Mouse (Mus musculus) c-Kit-positive CD71-negative TER-119-negative erythroid progenitor cells, embryonic 14.5 days (primary cell): ENCODE measurements at regions not wholly inside any gene's neighbourhood (a gene's known extent, or its start where the extent isn't known, plus 50 kb on each side); places are given as distances from the start of the nearest gene placed in this dataset.
A peak's percentile ranks its signal among the peaks of the same experiment; 100 is the strongest.

ENCODE experiments used
- DNase-seq: peaks from one replicate; pipeline ENCODE4 v3.0.0-alpha.2; 2013; ENCODE audit warnings: low read depth

DNA sequence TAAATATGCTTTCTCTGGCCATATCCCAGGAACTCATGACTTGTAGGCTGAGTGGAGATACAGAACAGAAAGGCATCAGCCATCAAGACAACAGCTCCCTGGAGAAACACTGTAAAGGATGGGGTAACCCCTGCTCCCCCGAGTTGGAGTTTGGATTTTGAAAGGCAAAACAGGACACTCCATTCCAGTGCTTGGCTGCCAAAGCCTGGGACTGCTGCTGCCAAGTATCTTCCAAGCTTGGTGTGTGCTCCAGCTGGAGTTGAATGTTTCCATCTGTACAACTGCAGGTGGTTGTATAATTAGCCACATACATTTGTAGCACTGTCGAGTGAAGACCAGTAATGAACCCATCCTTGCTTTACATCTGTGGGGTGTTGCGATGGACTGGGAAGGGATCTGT lies 62.1 kb downstream of the 4933412E24Rik start:
- no peak for DNase-seq

DNA sequence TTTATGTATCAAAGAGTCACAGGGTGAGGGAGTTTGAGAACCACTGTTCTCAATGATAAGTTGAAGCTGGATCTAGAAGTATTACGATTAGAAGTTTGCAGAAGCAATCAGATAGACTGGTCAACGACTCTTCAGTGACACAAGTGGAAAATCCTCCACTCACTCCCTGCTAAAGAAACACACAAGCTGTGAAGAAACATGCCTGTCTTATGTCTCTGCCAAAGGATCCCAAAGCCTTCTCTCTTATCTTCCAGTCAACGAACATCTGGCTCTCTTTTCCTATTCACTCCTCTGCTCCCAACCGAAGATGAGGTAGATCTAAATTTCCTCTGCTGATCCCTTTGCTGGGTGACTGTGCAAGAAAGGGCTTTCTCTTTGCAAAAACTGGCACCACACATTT lies 62.6 kb downstream of the 4933412E24Rik start:
- DNase-seq, result no peak

DNA sequence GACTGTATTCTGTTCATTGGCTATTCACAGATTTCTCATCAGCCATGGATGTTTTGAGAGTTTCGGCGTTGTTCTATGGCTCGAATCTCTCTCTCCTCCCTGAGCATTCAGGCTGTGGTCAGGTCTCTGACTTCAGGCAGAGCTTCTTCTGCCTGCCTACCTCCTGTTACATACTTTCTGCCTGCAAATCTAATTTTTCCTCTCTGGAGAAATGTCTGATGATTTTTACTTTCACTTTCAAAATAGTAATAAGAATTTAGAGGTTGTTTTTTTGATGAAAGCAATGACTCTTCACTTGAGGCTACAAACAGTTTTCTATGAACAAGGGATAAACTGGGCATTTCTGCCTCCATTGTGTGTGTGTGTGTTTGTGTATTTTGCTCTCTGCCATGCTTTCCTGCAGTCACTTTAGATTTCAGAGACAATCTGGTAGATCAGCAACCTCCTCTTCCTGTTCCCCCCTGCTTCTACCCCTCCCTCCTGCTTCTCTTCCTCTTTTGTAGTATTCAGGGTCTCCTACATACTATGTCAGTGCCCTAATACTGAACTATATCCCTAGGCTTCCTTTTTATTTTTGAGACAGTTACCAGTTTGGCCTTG lies 65.7 kb downstream of the 4933412E24Rik start:
- peak; percentile 5 for DNase-seq

DNA sequence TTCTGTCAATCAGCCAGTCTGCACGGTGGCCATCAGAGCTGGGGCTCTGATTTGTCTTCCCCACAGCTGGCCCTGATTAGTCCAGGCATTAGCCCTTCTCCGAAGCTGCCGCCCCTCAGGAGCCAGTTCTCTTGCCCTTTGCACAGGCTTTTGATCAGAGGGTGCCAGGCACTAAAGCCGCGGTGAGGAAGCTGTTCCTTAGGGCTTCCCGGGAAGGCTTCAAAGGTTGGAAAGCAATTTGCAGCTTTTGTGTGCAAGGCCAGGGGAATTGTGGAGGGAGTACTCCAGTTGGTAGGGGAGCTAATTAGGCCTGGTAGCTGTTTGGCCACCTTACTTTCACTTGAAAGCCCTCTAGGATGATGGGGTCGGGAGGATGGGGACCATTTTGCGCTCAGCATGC lies 71.2 kb downstream of the 4933412E24Rik start:
- DNase-seq, result no peak

DNA sequence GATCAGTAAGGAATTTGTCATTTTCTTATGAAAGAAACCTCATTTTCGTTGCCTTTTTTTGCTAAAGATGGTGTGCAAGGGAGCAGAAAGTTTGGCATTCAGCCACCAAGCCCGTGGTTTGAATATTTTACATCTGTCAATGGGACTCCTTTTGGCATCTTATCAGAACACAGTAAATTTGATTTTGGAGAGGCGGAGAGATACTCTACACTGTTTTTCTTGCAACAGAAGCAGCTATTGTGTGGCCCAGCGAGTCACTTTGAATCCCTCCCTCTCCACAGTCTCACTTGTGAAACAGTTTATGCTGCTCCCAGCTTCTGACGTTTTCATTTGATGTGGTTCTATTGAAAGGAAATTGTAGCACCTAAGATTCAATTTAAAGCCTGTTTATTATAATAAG lies 79.9 kb downstream of the 4933412E24Rik start:
- DNase-seq, result no peak

DNA sequence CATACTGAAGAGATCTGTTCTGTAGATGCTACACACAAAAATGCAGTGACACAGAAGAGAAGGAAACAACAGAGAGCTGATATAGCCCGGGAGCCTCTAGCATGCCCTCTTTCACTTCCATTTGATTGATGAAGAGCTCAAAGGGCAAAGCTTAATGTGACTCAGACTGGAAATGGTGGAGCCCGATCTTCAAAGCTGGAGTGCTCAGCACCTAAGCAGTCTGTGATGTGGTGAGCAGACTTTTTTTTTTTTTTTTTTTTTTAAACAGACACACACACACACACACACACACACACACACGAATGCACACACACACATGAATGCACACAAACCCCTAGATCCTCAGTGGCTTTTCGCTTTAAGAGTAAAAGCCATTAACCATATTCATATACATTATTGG lies 102.6 kb downstream of the 4933412E24Rik start:
- no peak for DNase-seq

DNA sequence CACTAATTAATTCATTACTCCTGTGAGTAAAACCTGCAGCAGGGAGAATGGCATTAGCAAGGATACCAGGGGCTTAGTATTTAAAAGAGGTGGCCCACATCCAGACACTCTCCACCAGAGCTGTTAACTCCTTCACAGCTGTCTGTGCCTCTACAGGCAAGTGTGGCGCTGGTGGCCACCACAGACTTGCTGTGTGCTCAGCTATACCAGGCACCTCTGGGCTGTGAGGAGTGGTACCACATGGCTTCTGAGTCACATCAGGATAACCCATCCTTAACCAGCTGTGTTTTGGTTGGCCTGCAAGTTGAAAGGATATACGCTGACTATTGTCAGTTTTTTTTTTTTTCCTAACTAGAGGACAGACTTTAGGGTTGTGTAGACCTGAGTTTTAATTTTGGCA lies 108.1 kb downstream of the 4933412E24Rik start:
- DNase-seq, result no peak

DNA sequence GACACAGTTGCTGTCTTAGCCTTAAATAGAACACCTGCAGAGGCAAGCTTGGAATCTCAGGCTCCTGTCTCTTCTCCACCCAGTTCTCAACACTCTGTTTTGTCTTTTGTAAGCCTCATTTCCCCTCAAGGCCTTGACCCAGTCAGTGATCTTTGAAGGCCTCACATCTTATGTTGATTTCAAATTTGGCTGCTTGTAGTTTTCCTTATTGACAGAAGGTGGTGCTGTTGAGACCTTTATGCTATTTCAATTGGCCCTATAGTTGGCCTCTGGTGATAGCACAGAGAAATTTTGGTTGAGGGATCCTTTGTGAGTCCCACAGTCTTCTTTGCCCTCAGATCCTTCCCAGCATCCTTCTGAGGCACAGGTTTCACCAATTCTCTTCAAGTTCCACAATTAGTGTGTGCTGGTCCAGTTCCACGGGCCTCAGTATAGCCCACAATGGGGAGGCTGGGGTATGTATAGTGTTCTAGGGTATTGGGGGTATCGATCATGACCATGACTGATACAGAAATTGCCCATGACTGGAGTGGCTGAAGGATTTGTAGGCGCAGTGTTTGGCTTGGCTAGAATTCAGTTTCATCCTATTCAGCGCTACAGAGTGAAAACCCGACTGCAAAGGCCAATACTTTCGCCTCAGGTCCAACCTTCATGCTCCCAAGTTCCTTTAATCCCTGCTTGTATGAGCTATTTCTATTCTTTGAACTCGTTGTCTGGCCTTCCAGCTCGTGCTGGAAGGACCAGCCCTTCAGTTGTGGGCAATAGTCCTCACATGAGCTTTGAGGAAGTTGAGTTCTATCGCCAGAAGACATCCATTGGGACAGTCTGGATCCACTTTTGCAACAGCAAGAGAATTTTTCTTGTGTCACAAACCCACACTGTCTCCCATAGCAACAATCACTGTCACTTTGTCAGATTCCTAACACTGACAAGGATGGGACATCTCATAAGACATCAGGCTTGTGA lies 110.3 kb downstream of the 4933412E24Rik start:
- DNase-seq, result peak; percentile 14

DNA sequence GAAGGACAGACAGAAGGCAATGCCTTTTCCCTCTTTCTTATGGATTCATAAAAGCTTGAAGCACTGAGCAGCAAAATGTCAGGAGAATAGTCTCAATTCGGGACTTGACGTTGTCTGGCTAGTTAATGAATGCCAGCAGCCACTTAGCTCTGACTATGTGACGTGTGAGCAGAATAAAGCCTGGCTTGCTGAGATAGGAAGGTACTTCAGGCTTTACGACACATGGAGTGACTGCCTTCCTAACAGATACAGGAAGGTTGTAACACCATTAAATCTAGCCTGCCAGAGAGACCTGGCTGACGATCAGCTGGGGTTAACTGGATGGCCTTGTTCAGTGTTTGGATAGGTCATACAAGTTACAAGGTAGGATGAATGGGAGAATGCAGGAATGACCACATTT lies 111.7 kb downstream of the 4933412E24Rik start:
- DNase-seq, result no peak

DNA sequence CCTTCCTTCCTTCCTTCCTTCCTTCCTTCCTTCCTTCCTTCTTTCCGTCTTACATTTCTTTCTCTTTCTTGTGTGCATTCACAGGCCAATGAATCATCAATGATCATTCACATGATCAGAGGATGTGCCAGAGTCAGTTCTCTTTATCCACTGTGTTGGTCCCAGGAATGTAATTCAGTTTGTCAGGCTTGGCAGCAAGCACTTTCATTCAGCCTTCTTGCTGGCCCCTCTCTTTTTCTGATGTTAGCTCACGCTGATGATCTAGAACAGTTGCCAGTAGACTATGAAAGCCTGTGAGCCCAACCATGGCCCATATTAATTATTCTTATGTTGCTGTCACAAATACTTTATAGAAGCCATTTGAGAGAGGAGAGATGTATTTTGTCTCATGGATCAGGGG lies 127.4 kb downstream of the 4933412E24Rik start:
- no peak for DNase-seq

DNA sequence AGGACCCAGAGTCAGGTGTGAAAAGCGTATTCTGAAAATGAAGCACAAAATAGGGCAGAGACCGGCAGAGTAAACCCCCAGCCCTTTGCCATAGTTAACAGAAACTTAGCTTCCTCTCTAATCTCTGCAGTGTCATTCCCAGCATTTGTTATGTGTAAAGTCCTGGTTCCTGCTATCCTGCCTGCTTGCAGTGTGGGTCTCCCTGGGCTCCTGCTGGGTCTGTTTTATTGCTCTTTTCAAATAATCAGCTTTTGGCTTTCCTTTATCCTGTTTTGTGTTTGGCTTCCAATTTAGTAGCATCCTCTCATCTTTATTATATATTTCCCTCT lies 128.3 kb downstream of the 4933412E24Rik start:
- DNase-seq, result no peak

DNA sequence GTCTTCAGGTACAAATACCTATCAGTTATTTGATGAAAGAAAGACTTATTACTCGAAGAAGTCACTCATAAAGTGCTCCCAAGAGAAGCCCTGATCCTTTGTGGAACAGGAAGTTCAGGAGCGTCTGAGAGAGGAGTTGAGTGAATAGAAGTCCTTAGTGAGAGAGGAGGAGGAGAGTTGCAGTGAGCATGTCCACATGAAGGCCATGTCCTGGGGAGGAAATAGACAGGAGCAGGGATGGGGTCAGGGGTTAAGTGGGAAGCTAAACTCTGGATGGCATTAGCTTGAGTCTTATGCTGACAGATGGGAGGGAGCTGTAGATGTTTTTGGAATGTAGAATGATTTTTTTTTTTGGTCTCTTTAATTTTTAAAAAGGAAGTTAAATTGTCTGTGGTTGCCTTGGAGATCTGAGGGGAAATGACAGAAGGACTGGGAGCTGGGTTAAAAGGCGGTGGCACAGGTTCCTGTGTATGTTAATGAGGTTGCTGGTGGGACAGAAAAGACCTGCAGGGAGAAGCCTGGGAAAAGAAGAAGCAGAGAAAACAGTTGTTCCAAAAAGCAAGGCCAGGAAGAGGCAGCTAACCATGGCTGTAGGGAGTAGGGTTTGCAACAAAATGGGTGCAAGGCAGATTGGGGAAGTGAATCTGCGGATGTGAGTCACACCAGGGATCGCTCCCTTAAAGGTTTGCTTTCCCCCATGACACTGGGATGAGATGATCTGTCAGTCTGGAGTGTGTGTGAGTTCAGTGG lies 128.9 kb downstream of the 4933412E24Rik start:
- no peak for DNase-seq

DNA sequence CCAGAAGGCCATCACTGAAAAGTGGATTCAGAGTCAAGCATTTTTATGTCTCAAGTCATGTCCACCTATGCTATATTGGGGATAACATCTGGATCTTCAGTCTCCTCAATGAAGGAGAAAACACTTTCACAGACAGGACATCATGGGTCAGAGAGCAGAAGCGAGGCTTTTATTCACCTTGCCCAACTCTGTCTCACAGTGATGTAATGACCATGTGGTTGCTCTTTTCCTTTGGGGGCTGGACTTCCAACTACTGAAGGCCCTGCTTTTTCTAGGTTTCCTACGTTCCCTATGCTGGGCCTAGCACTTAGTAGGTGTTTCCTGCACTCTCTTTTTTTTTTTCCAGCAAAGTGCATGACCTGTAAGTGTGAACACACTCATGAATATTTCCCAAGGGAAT lies 130.4 kb downstream of the 4933412E24Rik start:
- no peak for DNase-seq

DNA sequence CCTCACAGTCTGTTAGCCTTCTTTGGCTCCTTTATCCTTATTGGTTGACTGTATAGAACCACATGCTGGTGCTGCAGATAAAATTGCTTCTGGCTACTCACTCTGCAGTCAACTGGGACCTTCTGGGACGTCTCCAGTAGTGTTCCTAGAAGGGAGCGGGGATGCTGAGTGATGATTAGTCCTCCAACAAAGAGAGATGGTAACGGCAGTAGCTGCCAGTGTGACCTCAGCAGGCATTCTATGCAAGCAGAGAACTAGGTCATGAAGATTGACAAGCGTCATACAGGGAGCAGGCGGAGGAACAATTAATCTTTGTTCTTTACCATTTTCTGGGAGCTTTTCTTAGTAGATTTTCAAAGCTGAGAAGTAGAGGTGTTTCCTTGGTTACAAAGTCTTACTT lies 134.0 kb downstream of the 4933412E24Rik start:
- DNase-seq, result no peak

DNA sequence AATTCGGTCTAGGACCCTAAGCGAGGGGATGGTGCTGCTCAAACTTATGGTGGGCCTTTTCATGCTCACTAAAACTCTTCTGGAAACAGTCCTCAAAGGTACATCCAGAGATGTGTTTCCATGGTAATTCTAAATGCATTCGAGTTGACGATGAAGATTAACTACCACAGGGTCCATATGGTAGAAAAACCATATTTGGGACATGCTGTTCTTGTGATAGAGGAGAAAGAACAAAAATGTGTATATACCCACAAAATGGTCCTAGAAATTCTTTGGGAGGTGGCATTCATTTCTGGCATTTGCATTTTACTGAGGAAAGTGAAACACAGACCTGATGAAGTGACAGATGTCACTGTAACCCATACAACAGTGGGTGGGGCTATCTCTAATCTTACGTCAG lies 136.0 kb downstream of the 4933412E24Rik start:
- no peak for DNase-seq

DNA sequence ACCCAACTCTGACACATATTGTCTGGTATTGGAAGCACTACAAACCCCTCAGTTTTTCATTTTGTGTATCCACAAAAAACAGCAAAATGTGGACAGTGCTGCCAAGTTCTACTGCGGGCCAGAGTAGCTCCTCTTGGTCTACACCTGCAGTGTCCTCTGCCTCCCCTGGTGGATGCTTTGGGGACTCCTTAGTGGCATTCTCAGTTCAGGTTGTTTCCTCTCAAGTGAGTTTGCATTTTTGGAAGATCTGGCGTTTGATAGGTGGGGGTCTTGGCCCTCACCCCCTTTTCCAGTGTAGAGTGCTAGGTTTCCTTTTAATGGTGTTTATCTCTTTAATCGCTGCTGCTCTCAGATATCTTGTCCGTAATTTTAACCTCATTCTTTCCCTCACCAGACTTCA lies 137.1 kb downstream of the 4933412E24Rik start:
- DNase-seq, result no peak

DNA sequence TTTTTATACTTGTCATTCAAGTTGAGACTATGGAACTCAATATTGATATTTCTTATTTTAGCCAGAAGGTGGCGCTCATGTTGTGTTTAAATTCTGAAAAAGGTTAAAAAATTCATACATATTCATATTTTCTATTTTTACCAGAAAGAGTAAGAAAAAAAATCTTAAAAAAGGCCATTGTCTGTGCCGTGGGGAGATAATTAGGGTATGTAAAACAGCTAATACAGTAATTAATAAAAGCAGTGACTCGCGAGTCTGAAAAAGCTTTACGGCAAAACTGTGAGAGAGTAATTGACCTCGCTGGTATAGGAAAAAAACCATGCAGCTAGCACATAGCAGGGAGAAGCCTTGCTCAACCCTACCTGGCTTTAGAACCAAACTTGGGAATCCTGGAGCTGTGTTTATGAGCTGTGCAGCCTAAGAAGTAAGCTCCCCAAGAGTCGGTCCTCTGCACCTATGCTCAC lies 140.1 kb downstream of the 4933412E24Rik start:
- no peak for DNase-seq

DNA sequence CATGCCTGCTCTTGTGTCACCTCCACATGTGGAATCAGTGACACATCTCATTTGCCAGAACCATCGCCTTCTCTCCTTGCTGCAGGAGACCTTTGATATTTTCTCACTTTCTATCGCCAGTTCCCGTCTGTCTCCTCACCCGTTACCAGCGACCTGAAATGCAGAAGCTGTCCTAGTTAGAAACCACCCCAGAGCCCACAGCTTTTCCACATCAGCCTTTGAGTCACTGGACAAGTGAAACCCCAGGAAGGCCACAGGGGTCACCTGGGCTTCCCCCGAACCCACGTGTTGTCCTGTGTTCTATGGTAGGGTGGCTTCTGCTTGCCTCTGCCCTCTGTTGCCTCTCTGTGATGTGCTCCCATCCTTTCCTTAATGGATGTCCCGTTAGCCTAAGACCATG lies 149.7 kb downstream of the 4933412E24Rik start:
- no peak for DNase-seq

DNA sequence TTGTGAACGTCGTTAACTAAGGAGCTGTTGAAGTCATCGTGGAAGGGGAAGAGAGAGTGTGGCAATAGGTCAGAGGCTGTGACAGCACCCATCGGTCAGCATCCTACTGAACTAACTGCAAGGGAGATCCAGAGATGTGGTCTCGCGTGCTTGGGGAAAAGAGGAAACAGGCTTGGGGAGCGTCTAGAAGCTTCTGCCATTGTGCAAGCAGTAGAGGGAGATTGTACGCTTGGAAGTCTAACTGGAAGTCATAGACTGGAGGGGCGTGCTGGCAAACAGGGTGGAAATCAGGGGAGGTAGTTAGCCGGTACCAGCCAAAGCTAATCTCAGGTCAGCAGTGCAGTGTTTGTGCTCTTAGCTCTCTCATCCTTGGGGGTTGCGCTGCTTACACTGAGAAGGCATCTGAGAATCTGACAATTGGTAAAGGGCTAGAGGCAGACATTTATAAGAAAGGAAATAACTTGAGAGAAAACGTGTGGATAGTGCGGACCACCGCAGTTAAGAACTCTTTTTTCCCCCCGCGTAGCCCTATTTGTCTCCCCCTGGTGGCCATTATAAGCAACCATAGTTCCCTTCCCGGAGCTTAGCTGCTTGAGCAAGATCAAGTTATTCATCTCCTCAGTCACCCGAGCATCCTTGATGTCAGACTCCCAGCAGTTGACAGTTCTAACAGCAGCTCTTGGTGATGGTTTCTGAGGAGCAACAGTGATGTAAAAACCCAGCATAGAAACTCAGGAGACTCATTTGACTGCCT lies 151.5 kb downstream of the 4933412E24Rik start:
- DNase-seq, result no peak

DNA sequence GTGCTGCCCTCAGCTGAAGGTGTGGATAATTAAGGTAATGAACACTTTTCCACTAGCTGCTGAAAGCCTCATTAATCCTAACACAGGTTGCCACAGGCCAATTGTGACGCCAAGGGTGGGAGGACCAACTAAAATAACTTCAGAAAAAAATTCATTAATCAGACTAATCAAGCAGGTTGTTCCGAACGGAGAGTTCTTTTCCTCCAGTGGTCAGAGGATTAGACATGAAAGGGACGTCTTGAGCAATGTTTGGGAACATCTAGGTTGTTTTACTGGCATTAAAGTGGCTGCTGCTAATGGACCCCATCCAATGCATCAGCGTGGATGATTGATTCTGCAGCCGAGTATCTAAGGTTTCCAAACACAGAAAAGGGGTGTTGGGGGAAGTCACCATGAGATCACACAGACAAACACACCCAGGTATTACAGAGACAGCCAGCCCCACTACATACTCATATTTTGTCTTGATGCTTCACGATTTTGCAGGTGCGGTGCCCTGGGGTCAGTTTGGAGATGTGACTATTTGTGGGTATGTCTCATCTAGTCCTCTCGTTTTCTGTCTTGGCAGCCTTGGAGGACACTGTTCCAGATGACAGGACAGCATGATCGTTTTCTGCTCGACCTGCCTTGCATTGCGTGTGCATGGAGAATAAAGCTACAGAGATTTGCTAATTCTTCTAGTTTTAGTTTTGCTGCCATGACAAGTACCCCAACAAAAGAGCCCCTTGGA lies 164.0 kb downstream of the 4933412E24Rik start:
- DNase-seq, result no peak

DNA sequence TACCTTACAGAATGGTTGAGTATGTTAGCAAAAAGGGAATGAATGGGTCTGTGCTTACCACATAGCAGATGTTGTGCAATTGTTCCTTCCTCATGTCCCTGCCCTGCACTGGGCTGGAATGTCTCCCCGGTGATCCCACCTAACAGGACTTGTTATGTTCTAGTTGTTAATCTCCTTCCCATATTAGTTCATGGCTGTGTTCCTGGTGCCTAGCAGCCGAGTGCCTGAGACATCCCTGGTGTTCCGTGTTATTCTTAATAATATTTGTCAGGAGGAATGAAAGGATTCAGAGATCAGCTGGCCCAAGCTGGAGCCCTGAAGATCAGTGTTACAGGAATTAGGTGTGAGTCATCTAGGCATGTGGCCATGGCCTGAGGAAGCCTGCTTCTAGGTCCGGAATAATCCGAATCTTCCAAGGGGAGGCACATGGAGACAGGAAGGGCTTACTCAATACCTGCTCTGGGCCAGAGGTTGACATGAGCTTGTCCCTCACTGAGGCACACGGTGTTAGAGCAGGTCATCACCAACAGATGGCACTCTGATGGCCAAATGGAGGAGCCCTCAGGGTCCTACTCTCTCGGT lies 171.2 kb downstream of the 4933412E24Rik start:
- no peak for DNase-seq
